Mouse (Mus musculus) adrenal gland, adult 2 months (tissue): Measurements from ENCODE around the gene Folh1. TPM values are rescaled to one million over a fixed set of nuclear protein-coding genes. Genes with fewer than 3 reads are reported as not detected.
"Not testable (repeated sequence)": the region's sequence is repeated elsewhere in the genome, so short reads cannot be mapped to it uniquely, and the experiment has no call there.

Experiments
- DNase-seq: peaks from one replicate; pipeline ENCODE4 v3.0.0; 2021
- long read RNA-seq: library from polyadenylated mRNA; stranded (forward); transcript quantifications from one replicate; pipeline ENCODE4 v2.0.0, GENCODE M21; 2021
- polyA plus RNA-seq: library from polyadenylated mRNA; depleted of rRNA; stranded (reverse); fragments of >200 nt; gene quantifications from 2 replicates; pipeline ENCODE4 v1.2.3, GENCODE M21; 2012; rRNA removed
- total RNA-seq, 2 experiments: library from RNA; stranded (reverse); gene quantifications; 2 replicates each; pipeline ENCODE4 v1.2.3; 2021

Folh1 gene
- total RNA-seq (under 1 TPM; 0.72 to 0.97 TPM), polyA plus RNA-seq (0.03 and 0.36 TPM in 2 replicates)
- long read RNA-seq, partial matches to known transcripts = 0 of 2 reads
- long read RNA-seq, other reads (novel, unspliced or antisense) = 0 of 2 reads

GRCm38 (mm10) chr7:86775617-86776325, at the start of gene Folh1:
TSS of gene Folh1 (minus strand) at chr7:86775943.
- no peak for DNase-seq

GRCm38 (mm10) chr7:86816466-86816865, 40.7 kb upstream of the Folh1 start:
- no peak for DNase-seq

GRCm38 (mm10) chr7:86815716-86816115, 40.0 kb upstream of the Folh1 start:
- DNase-seq = not testable (repeated sequence)

- DNase-seq = not testable (repeated sequence)
Measured at GRCm38 (mm10) chr7:86815241-86815640, 39.5 kb upstream of the Folh1 start.

- DNase-seq = no peak
Measured at GRCm38 (mm10) chr7:86794727-86795126, 19.0 kb upstream of the Folh1 start, which contains the start of gene Vmn2r77. TSS of gene Vmn2r77 (plus strand) at chr7:86795027.

- DNase-seq = no peak
Measured at GRCm38 (mm10) chr7:86771621-86772020, 4.1 kb downstream of the Folh1 start.

GRCm38 (mm10) chr7:86764628-86765027, 11.1 kb downstream of the Folh1 start:
- no peak for DNase-seq

GRCm38 (mm10) chr7:86760751-86761150, 15.0 kb downstream of the Folh1 start:
- DNase-seq = no peak

- DNase-seq = no peak
Measured at GRCm38 (mm10) chr7:86725013-86725412, 50.7 kb downstream of the Folh1 start.

GRCm38 (mm10) chr7:86688030-86688429, 87.7 kb downstream of the Folh1 start, which contains the start of gene Olfr292:
TSS of gene Olfr292 (plus strand) at chr7:86688330.
- DNase-seq = no peak

Other genes with a start within 250 kb of the Folh1 start
- not detected for gene Olfr295, start 192.1 kb downstream of the Folh1 start, total RNA-seq
- gene Olfr295, start 192.1 kb downstream of the Folh1 start, polyA plus RNA-seq = not detected in 2 replicates
- not detected for gene Olfr294, start 159.3 kb downstream of the Folh1 start, total RNA-seq
- not detected in 2 replicates for gene Olfr294, start 159.3 kb downstream of the Folh1 start, polyA plus RNA-seq
- not detected for gene Olfr293, start 126.9 kb downstream of the Folh1 start, total RNA-seq
- gene Olfr293, start 126.9 kb downstream of the Folh1 start, polyA plus RNA-seq = not detected in 2 replicates
- gene Olfr292, start 87.6 kb downstream of the Folh1 start, total RNA-seq = not detected
- gene Olfr292, start 87.6 kb downstream of the Folh1 start, polyA plus RNA-seq = not detected in 2 replicates
- not detected for gene Vmn2r77, start 19.1 kb upstream of the Folh1 start, total RNA-seq
- gene Vmn2r77, start 19.1 kb upstream of the Folh1 start, polyA plus RNA-seq = not detected in 2 replicates
- not detected for gene Vmn2r78, start 139.2 kb upstream of the Folh1 start, total RNA-seq
- not detected in 2 replicates for gene Vmn2r78, start 139.2 kb upstream of the Folh1 start, polyA plus RNA-seq
- gene Vmn2r79, start 220.2 kb upstream of the Folh1 start, total RNA-seq = not detected
- gene Vmn2r79, start 220.2 kb upstream of the Folh1 start, polyA plus RNA-seq = 0.01 TPM in 1 of 2 replicates, not detected in the other